Mouse (Mus musculus): ENCODE measurements around the gene Olfr1062.
"Not testable (repeated sequence)": the region's sequence is repeated elsewhere in the genome, so short reads cannot be mapped to it uniquely, and the experiment has no call there.

Gene Olfr1062

GRCm38 (mm10) chr2:86426649-86427048, at the start of gene Olfr1062:
Olfr1062 (minus strand) TSS chr2:86426749.
- in situ Hi-C loops (cut with MboI): not testable (repeated sequence)

GRCm38 (mm10) chr2:86464442-86465109, 38.0 kb upstream of the Olfr1062 start:
- in situ Hi-C loops (cut with MboI): no loop called here

GRCm38 (mm10) chr2:86460434-86460833, 33.9 kb upstream of the Olfr1062 start:
- in situ Hi-C loops (cut with MboI): no loop called here

GRCm38 (mm10) chr2:86456169-86456568, 29.6 kb upstream of the Olfr1062 start, which contains the start of gene Olfr1066:
Olfr1066 (minus strand) TSS chr2:86456269.
- in situ Hi-C loops (cut with MboI): no loop called here

- in situ Hi-C loops (cut with MboI): not testable (repeated sequence)
These were observed 23.9 kb upstream of the Olfr1062 start, which contains the start of gene Olfr1065 for GRCm38 (mm10) chr2:86450491-86450890. Olfr1065 (minus strand) TSS chr2:86450591.

- in situ Hi-C loops (cut with MboI): not testable (repeated sequence)
These were observed 15.6 kb upstream of the Olfr1062 start for GRCm38 (mm10) chr2:86442101-86442500.

- in situ Hi-C loops (cut with MboI): not testable (repeated sequence)
These were observed 2.0 kb upstream of the Olfr1062 start for GRCm38 (mm10) chr2:86428511-86428910.

GRCm38 (mm10) chr2:86413950-86414349, 12.6 kb downstream of the Olfr1062 start, which contains the start of gene Olfr1061:
Olfr1061 (minus strand) TSS chr2:86414050.
- in situ Hi-C loops (cut with MboI): no loop called here

GRCm38 (mm10) chr2:86395114-86395513, 31.4 kb downstream of the Olfr1062 start:
- in situ Hi-C loops (cut with MboI): no loop called here

- in situ Hi-C loops (cut with MboI): not testable (repeated sequence)
These were observed 38.1 kb downstream of the Olfr1062 start, which contains the start of gene Olfr1058 for GRCm38 (mm10) chr2:86388461-86388860. Olfr1058 (minus strand) TSS chr2:86388561.

- in situ Hi-C loops (cut with MboI): no loop called here
These were observed 48.3 kb downstream of the Olfr1062 start, which contains the start of gene Olfr1057 for GRCm38 (mm10) chr2:86378293-86378692. Olfr1057 (minus strand) TSS chr2:86378393.
